Mouse (Mus musculus): ENCODE data around the gene Gm10718.
"Not testable (repeated sequence)": the region's sequence is repeated elsewhere in the genome, so short reads cannot be mapped to it uniquely, and the experiment has no call there.

DNA sequence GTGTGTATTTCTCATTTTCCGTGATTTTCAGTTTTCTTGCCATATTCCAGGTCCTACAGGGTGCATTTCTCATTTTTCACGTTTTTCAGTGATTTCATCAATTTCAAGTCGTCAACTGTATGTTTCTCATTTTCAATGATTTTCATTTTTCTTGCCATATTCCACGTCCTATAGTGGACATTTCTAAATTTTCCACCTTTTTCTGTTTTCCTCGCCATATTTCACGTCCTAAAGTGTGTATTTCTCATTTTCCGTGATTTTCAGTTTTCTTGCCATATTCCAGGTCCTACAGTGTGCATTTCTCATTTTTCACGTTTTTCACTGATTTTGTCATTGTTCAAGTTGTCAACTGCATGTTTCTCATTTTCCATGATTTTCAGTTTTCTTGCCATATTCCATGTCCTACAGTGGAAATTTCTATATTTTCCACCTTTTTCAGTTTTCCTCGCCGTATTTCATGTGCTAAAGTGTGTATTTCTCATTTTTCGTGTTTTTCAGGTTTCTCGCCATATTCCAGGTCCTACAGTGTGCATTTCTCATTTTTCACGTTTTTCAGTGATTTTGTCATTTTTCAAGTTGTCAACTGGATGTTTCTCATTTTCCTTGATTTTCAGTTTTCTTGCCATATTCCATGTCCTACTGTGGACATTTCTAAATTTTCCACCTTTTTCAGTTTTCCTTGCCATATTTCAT, 885 bp upstream of the Gm10718 start:
- TF ChIP-seq BHLHE40 (IDR thresholded peaks at IDR 0.05; ENCODE audit: low read depth, low read length); CTCF (conservative IDR thresholded peaks at IDR 0.05 in 1 of 2, IDR thresholded peaks at IDR 0.05 in 1 of 2; ENCODE audit: low read depth in 2 of 2, low read length in 2 of 2); MEF2A (IDR thresholded peaks at IDR 0.05; ENCODE audit: borderline replicate concordance, low read depth, low read length); TBP (conservative IDR thresholded peaks at IDR 0.05; ENCODE audit: low read depth, low read length); EP300 (IDR thresholded peaks at IDR 0.05; ENCODE audit: low read length); GABPA (IDR thresholded peaks at IDR 0.05; ENCODE audit: insufficient replicate concordance, low read depth, low read length); POLR2A (IDR thresholded peaks at IDR 0.05; ENCODE audit: low read depth, low read length); ZKSCAN1 (IDR thresholded peaks at IDR 0.05; ENCODE audit: borderline replicate concordance, low read depth, low read length); ZC3H11A (IDR thresholded peaks at IDR 0.05; ENCODE audit: low read depth, low read length): not testable (repeated sequence)

Measured in CH12.LX (cell line).